Mouse (Mus musculus) liver, adult 2 months (tissue): Measurements from ENCODE around the gene Bcl2l12. TPM values are rescaled to one million over a fixed set of nuclear protein-coding genes. Genes with fewer than 3 reads are reported as not detected.

Experiments used
- DNase-seq: peaks from one replicate; pipeline ENCODE4 v3.0.0-alpha.2; 2011; ENCODE audit warnings: low read depth, low spot score; ENCODE audit errors: extremely low read depth
- H3K27ac ChIP-seq: fragments of 200-500 bp; replicated peaks from 2 replicates; pipeline ENCODE4 v1.5.1; 2012; ENCODE audit warnings: low read depth, mild to moderate bottlenecking, control low read depth, inconsistent platforms, low read length; ENCODE audit not compliant: insufficient read depth
- H3K27me3 ChIP-seq: fragments of 200-500 bp; 2 replicates; pipeline ENCODE4 v1.6.1; 2012; ENCODE audit warnings: mild to moderate bottlenecking, moderate library complexity, low read length, inconsistent platforms; ENCODE audit not compliant: control insufficient read depth, insufficient read depth
- H3K36me3 ChIP-seq: fragments of 200-500 bp; 2 replicates; pipeline ENCODE4 v1.6.1; 2012; ENCODE audit warnings: low read length, inconsistent platforms; ENCODE audit not compliant: control insufficient read depth, insufficient read depth
- H3K4me1 ChIP-seq: fragments of 200-500 bp; 2 replicates; pipeline ENCODE4 v1.6.1; 2011; ENCODE audit warnings: low read length; ENCODE audit not compliant: control insufficient read depth, insufficient read depth
- H3K4me3 ChIP-seq: fragments of 200-500 bp; 2 replicates; pipeline ENCODE4 v1.5.1; 2011; ENCODE audit warnings: low read depth, mild to moderate bottlenecking, control low read depth, low read length, moderate library complexity; ENCODE audit not compliant: insufficient read depth
- H3K79me2 ChIP-seq: fragments of 200-500 bp; 2 replicates; pipeline ENCODE4 v1.6.1; 2012; ENCODE audit warnings: inconsistent platforms, mild to moderate bottlenecking, low read length, moderate library complexity; ENCODE audit not compliant: control insufficient read depth, insufficient read depth
- H3K9ac ChIP-seq: fragments of 200-500 bp; 2 replicates; pipeline ENCODE4 v1.6.1; 2012; ENCODE audit warnings: low read depth, mild to moderate bottlenecking, control low read depth, inconsistent platforms, low read length
- CTCF ChIP-seq: fragments of 200-500 bp; IDR thresholded peaks from 2 replicates; pipeline ENCODE4 v1.5.1; 2011; ENCODE audit warnings: low read depth, low read length, control low read depth
- POLR2A ChIP-seq: fragments of 200-500 bp; IDR thresholded peaks from 2 replicates; pipeline ENCODE4 v1.6.1; 2011; ENCODE audit warnings: low read length, control low read depth; ENCODE audit not compliant: insufficient read depth; ENCODE audit errors: extremely low read depth
- WGBS: fragments of 180-500 bp; shearing (Covaris S2); methylation state at CpG from one replicate; pipeline ENCODE4 v1.1.7; 2018; 5-methylcytosine and 5-hydroxymethylcytosine counted together
- polyA plus RNA-seq: library from polyadenylated mRNA; depleted of rRNA; stranded (reverse); fragments of >200 nt; gene quantifications from 2 replicates; pipeline ENCODE4 v1.2.3, GENCODE M21; 2012; rRNA removed
- total RNA-seq: library from RNA; depleted of rRNA; stranded (reverse); fragments of >200 nt; gene quantifications from 2 replicates; pipeline ENCODE4 v1.2.3, GENCODE M21; 2014; rRNA removed

The Bcl2l12 gene
- total and polyA plus RNA-seq, 2 experiments: 5.6 to 14.5 TPM

DNA sequence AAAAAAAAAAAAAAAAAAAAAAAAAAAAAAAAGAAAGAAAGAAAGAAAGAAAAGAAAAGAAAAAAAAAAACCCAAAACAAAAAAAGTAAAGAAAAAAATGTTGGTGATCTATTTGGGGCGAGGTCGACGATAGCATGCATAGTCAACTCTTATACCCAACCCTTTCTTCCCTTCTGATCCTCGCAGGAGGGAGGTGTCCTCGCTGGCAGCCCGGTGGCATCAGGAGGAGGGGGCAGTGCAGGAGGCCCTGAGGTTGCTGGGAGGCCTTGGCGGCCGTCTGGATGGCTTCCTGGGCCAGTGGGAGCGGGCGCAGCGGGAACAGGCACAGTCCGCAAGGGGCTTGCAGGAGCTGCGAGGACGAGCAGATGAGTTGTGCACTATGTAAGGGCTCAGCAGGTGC lies 45.0 kb downstream of the Bcl2l12 start:
- Histone ChIP-seq H3K27me3 (no peaks in the 10 kb centered on the region), H3K36me3 (no peaks in the 10 kb centered on the region), H3K79me2 (no peaks in the 10 kb centered on the region), H3K27ac (no peak overlapping the region), H3K4me1 (no peaks in the 10 kb centered on the region), H3K9ac (no peak overlapping the region), H3K4me3 (no peak overlapping the region)
- no peak for DNase-seq
- TF ChIP-seq CTCF (no peak), POLR2A (no peak)
- WGBS: 82% methylated on average over 14 of the region's 14 CpGs

GRCm38 (mm10) chr7:44952611-44953306 lies 45.8 kb downstream of the Bcl2l12 start:
- peak overlapping the region; percentile 57 for H3K27ac ChIP-seq
- no peaks in the 10 kb centered on the region for H3K27me3 ChIP-seq
- no peaks in the 10 kb centered on the region for H3K4me1 ChIP-seq
- DNase-seq: peak; percentile 92
- TF ChIP-seq CTCF (no peak), POLR2A (peak; percentile 54; the same call in 1 of the 2 replicates)
- peak overlapping the region; percentile 86 for H3K4me3 ChIP-seq
- no peaks in the 10 kb centered on the region for H3K36me3 ChIP-seq
- 3% methylated on average over 24 of the region's 24 CpGs for WGBS
- no peaks in the 10 kb centered on the region for H3K79me2 ChIP-seq
- peak overlapping the region; percentile 84 for H3K9ac ChIP-seq

GRCm38 (mm10) chr7:44951960-44952359 lies 46.6 kb downstream of the Bcl2l12 start:
- peak overlapping the region; percentile 84; the same call in 1 of the 2 replicates for H3K9ac ChIP-seq
- under 1% methylated on average over 10 of the region's 10 CpGs for WGBS
- no peak for TF ChIP-seq CTCF
- TF ChIP-seq POLR2A: 0 out of 2 replicates have a peak, but pooled peaks have one; percentile 36
- no peaks in the 10 kb centered on the region for H3K4me1 ChIP-seq
- peak overlapping the region; percentile 57 for H3K27ac ChIP-seq
- H3K27me3 ChIP-seq: no peaks in the 10 kb centered on the region
- peak; percentile 71 for DNase-seq
- H3K79me2 ChIP-seq: no peaks in the 10 kb centered on the region
- H3K4me3 ChIP-seq: peak overlapping the region; percentile 86
- H3K36me3 ChIP-seq: no peaks in the 10 kb centered on the region

DNA sequence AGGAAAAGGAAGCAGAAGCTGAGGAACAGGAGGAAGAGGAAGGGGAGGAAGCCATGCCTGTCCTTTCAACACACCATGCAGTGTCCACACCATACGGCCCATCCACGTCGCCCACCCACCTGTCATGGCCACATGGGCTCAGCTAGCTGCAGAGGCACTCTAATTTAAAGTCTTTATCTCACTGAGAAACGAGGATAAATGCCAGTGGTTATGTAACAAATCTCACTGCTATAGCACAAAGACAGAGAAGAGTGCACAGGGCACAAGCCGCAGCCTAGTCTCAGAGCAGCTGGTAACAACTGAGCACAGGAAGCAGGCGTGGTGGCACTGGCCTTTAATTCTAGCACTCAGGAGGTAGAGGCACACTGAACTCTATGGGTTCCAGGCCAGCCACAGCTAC lies 48.6 kb downstream of the Bcl2l12 start:
- no peak for TF ChIP-seq CTCF
- no peak for TF ChIP-seq POLR2A
- 79% methylated on average over 6 of the region's 6 CpGs for WGBS

GRCm38 (mm10) chr7:44942904-44943303 lies 55.6 kb downstream of the Bcl2l12 start, which contains the start of gene Tsks:
Tsks (plus strand) TSS chr7:44943204.
- H3K27ac ChIP-seq: no peak within 1 kb of the TSS
- no peaks in the 10 kb centered on the region for H3K27me3 ChIP-seq
- H3K36me3 ChIP-seq: no peaks in the 10 kb centered on the region
- no peak within 1 kb of the TSS for H3K4me3 ChIP-seq
- no peak for DNase-seq
- 87% methylated on average over 7 of the region's 7 CpGs for WGBS
- H3K9ac ChIP-seq: no peak within 1 kb of the TSS
- H3K79me2 ChIP-seq: no peaks in the 10 kb centered on the region
- no peaks in the 10 kb centered on the region for H3K4me1 ChIP-seq
- TF ChIP-seq CTCF: no peak
- no peak for TF ChIP-seq POLR2A

More for the DNA sequence above, 48.6 kb downstream of the Bcl2l12 start:
- no peak for DNase-seq
- Histone ChIP-seq H3K36me3 (no peaks in the 10 kb centered on the region), H3K4me1 (no peaks in the 10 kb centered on the region), H3K9ac (no peak overlapping the region), H3K27me3 (no peaks in the 10 kb centered on the region), H3K79me2 (no peaks in the 10 kb centered on the region), H3K4me3 (no peak overlapping the region), H3K27ac (no peak overlapping the region)

Other genes with a start within 250 kb of the Bcl2l12 start
Only the 30 nearest of the 36 such genes appear.
- gene Nup62, start 182.6 kb downstream of the Bcl2l12 start, total RNA-seq: 4.0 and 5.4 TPM in 2 replicates
- 20.4 and 20.6 TPM in 2 replicates for gene Nup62, start 182.6 kb downstream of the Bcl2l12 start, polyA plus RNA-seq
- 0.60 and 0.65 TPM in 2 replicates for gene Il4i1, start 182.3 kb downstream of the Bcl2l12 start, total RNA-seq
- gene Il4i1, start 182.3 kb downstream of the Bcl2l12 start, polyA plus RNA-seq: 0.85 and 1.7 TPM in 2 replicates
- gene Atf5, start 182.1 kb downstream of the Bcl2l12 start, total RNA-seq: 22.9 and 43.9 TPM in 2 replicates
- gene Atf5, start 182.1 kb downstream of the Bcl2l12 start, polyA plus RNA-seq: 727 and 964 TPM in 2 replicates
- gene Akt1s1, start 149.7 kb downstream of the Bcl2l12 start, total RNA-seq: 23.9 and 35.4 TPM in 2 replicates
- 93.9 and 106 TPM in 2 replicates for gene Akt1s1, start 149.7 kb downstream of the Bcl2l12 start, polyA plus RNA-seq
- 20.2 and 31.5 TPM in 2 replicates for gene Tbc1d17, start 149.6 kb downstream of the Bcl2l12 start, total RNA-seq
- 81.1 and 91.6 TPM in 2 replicates for gene Tbc1d17, start 149.6 kb downstream of the Bcl2l12 start, polyA plus RNA-seq
- 20.8 and 24.0 TPM in 2 replicates for gene Pnkp, start 141.6 kb downstream of the Bcl2l12 start, total RNA-seq
- gene Pnkp, start 141.6 kb downstream of the Bcl2l12 start, polyA plus RNA-seq: 42.5 and 45.7 TPM in 2 replicates
- gene Ptov1, start 128.9 kb downstream of the Bcl2l12 start, total RNA-seq: 17.0 and 32.8 TPM in 2 replicates
- 76.1 and 91.6 TPM in 2 replicates for gene Ptov1, start 128.9 kb downstream of the Bcl2l12 start, polyA plus RNA-seq
- 11.6 and 16.6 TPM in 2 replicates for gene Med25, start 106.0 kb downstream of the Bcl2l12 start, total RNA-seq
- 114 TPM in 2 replicates for gene Med25, start 106.0 kb downstream of the Bcl2l12 start, polyA plus RNA-seq
- gene Fuz, start 102.6 kb downstream of the Bcl2l12 start, total RNA-seq: 5.7 and 6.8 TPM in 2 replicates
- 16.6 and 25.1 TPM in 2 replicates for gene Fuz, start 102.6 kb downstream of the Bcl2l12 start, polyA plus RNA-seq
- gene Ap2a1, start 69.2 kb downstream of the Bcl2l12 start, total RNA-seq: 14.5 and 18.3 TPM in 2 replicates
- 32.8 and 38.2 TPM in 2 replicates for gene Ap2a1, start 69.2 kb downstream of the Bcl2l12 start, polyA plus RNA-seq
- gene Tsks, start 55.5 kb downstream of the Bcl2l12 start, total RNA-seq: not detected in 2 replicates
- 0.20 and 0.51 TPM in 2 replicates for gene Tsks, start 55.5 kb downstream of the Bcl2l12 start, polyA plus RNA-seq
- 0.09 and 0.34 TPM in 2 replicates for gene Cpt1c, start 23.9 kb downstream of the Bcl2l12 start, total RNA-seq
- gene Cpt1c, start 23.9 kb downstream of the Bcl2l12 start, polyA plus RNA-seq: 0.71 and 0.91 TPM in 2 replicates
- 15.9 and 23.0 TPM in 2 replicates for gene Prmt1, start 12.1 kb downstream of the Bcl2l12 start, total RNA-seq
- gene Prmt1, start 12.1 kb downstream of the Bcl2l12 start, polyA plus RNA-seq: 26.0 and 36.1 TPM in 2 replicates
- 58.5 and 59.0 TPM in 2 replicates for gene Irf3, start 1.1 kb downstream of the Bcl2l12 start, total RNA-seq
- gene Irf3, start 1.1 kb downstream of the Bcl2l12 start, polyA plus RNA-seq: 82.0 and 101 TPM in 2 replicates
- gene Scaf1, start 17.7 kb upstream of the Bcl2l12 start, total RNA-seq: 4.4 and 9.7 TPM in 2 replicates
- 25.7 and 31.8 TPM in 2 replicates for gene Scaf1, start 17.7 kb upstream of the Bcl2l12 start, polyA plus RNA-seq
- gene Rras, start 19.2 kb upstream of the Bcl2l12 start, total RNA-seq: 8.9 and 13.9 TPM in 2 replicates
- gene Rras, start 19.2 kb upstream of the Bcl2l12 start, polyA plus RNA-seq: 53.4 and 54.9 TPM in 2 replicates
- gene Prr12, start 54.2 kb upstream of the Bcl2l12 start, total RNA-seq: 1.2 and 1.7 TPM in 2 replicates
- 2.7 and 3.7 TPM in 2 replicates for gene Prr12, start 54.2 kb upstream of the Bcl2l12 start, polyA plus RNA-seq
- 20.1 and 22.8 TPM in 2 replicates for gene Nosip, start 63.7 kb upstream of the Bcl2l12 start, total RNA-seq
- 31.4 and 35.8 TPM in 2 replicates for gene Nosip, start 63.7 kb upstream of the Bcl2l12 start, polyA plus RNA-seq
- gene Prrg2, start 64.0 kb upstream of the Bcl2l12 start, total RNA-seq: 26.1 and 32.8 TPM in 2 replicates
- gene Prrg2, start 64.0 kb upstream of the Bcl2l12 start, polyA plus RNA-seq: 74.1 and 83.8 TPM in 2 replicates
- gene Rcn3, start 93.5 kb upstream of the Bcl2l12 start, total RNA-seq: 6.7 and 8.8 TPM in 2 replicates
- 14.9 and 16.3 TPM in 2 replicates for gene Rcn3, start 93.5 kb upstream of the Bcl2l12 start, polyA plus RNA-seq
- 163 and 188 TPM in 2 replicates for gene Fcgrt, start 105.1 kb upstream of the Bcl2l12 start, total RNA-seq
- 170 and 193 TPM in 2 replicates for gene Fcgrt, start 105.1 kb upstream of the Bcl2l12 start, polyA plus RNA-seq
- 355 and 400 TPM in 2 replicates for gene Rps11, start 125.7 kb upstream of the Bcl2l12 start, total RNA-seq
- 95.1 and 111 TPM in 2 replicates for gene Rps11, start 125.7 kb upstream of the Bcl2l12 start, polyA plus RNA-seq
- gene Rpl13a, start 130.0 kb upstream of the Bcl2l12 start, total RNA-seq: 1,440 and 1,681 TPM in 2 replicates
- 488 and 544 TPM in 2 replicates for gene Rpl13a, start 130.0 kb upstream of the Bcl2l12 start, polyA plus RNA-seq
- 0.13 TPM in 1 of 2 replicates, not detected in the other for gene Gm45713, start 137.5 kb upstream of the Bcl2l12 start, total RNA-seq
- 0.98 TPM in 1 of 2 replicates, not detected in the other for gene Gm45713, start 137.5 kb upstream of the Bcl2l12 start, polyA plus RNA-seq
- 3.2 and 5.4 TPM in 2 replicates for gene Flt3l, start 137.7 kb upstream of the Bcl2l12 start, total RNA-seq
- gene Flt3l, start 137.7 kb upstream of the Bcl2l12 start, polyA plus RNA-seq: 20.8 and 30.8 TPM in 2 replicates
- gene Pih1d1, start 155.6 kb upstream of the Bcl2l12 start, total RNA-seq: 48.0 and 59.1 TPM in 2 replicates
- 62.1 and 66.4 TPM in 2 replicates for gene Pih1d1, start 155.6 kb upstream of the Bcl2l12 start, polyA plus RNA-seq
- gene Aldh16a1, start 155.9 kb upstream of the Bcl2l12 start, total RNA-seq: 33.3 and 47.6 TPM in 2 replicates
- gene Aldh16a1, start 155.9 kb upstream of the Bcl2l12 start, polyA plus RNA-seq: 116 and 162 TPM in 2 replicates
- 0.07 TPM in 1 of 2 replicates, not detected in the other for gene Slc17a7, start 165.2 kb upstream of the Bcl2l12 start, total RNA-seq
- gene Slc17a7, start 165.2 kb upstream of the Bcl2l12 start, polyA plus RNA-seq: not detected in 2 replicates
- gene Gfy, start 180.9 kb upstream of the Bcl2l12 start, total RNA-seq: not detected in 2 replicates
- not detected in 2 replicates for gene Gfy, start 180.9 kb upstream of the Bcl2l12 start, polyA plus RNA-seq
- not detected in 2 replicates for gene Pth2, start 182.3 kb upstream of the Bcl2l12 start, total RNA-seq
- gene Pth2, start 182.3 kb upstream of the Bcl2l12 start, polyA plus RNA-seq: not detected in 2 replicates